Mouse (Mus musculus): ENCODE results near the gene Ctsg.

DNA sequence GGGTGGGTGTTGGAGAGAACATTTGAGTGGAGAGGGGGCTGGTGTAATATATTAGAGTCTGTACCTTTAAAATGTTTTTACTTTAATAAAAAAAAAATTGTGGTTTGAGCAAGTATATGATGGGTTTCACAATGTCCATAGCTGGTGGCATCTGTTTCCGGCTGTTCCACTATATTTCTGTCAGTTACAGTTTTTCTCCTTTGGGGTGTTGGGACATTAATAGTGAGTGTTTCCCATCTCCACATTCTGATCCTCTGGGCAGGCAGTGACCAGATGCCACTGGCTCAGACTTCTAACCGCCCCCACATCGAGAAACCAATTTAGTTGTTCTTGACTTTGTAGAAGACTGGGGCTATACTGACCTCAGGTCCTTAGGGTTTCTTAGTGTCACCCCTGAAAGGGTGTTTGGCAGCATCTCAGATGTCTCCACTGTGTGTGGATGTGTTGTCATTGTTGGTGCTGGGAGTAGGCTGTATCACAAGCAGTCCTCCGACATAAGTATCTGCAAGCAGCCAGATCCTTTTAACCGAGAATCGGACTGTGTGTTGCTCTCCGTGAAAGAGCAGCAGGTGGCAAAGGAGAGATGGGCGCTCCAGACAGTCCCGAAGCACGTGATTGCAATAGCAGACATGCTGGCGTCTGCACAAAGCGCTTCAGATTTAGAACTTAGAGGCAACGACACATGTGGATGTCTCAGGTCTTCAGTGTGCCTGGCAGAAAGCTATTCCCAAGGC lies 3.2 kb upstream of the Ctsg start:
- TF ChIP-seq CTCF (IDR thresholded peaks at IDR 0.05; ENCODE audit: low read depth, low read length) (no peak), POLR2A (IDR thresholded peaks at IDR 0.05; ENCODE audit: insufficient read depth, low read length) (no peak)

All from ES-Bruce4 (cell line).